Mouse (Mus musculus) MEL (cell line): ENCODE data around the gene Dap.

Experiments
- CTCF ChIP-seq, 3 experiments: IDR thresholded peaks in 2 of 3; conservative IDR thresholded peaks in 1 of 3; 2 replicates each; pipeline ENCODE4 v1.5.1; 2011 to 2012; ENCODE audit warnings: low read length in 3 of 3, low read depth in 2 of 3, mild to moderate bottlenecking in 2 of 3, improper control_type of control experiment in 1 of 3, inconsistent platforms in 1 of 3, mixed read lengths in 1 of 3, moderate library complexity in 1 of 3; ENCODE audit not compliant: control insufficient read depth in 1 of 3, insufficient read depth in 1 of 3, poor library complexity in 1 of 3, severe bottlenecking in 1 of 3
- EP300 ChIP-seq, 2 experiments: IDR thresholded peaks; 2 replicates each; pipeline ENCODE4 v1.6.1; 2011; ENCODE audit warnings: improper control_type of control experiment in 2 of 2, low read length in 2 of 2, low read depth in 1 of 2, mild to moderate bottlenecking in 1 of 2
- GABPA ChIP-seq: IDR thresholded peaks from 2 replicates; pipeline ENCODE4 v1.6.1; 2012; ENCODE audit warnings: low read depth, mild to moderate bottlenecking, inconsistent platforms, low read length, improper control_type of control experiment, moderate library complexity
- GATA1 ChIP-seq: IDR thresholded peaks from 2 replicates; pipeline ENCODE4 v1.6.1; 2011; ENCODE audit warnings: low read depth, low read length, improper control_type of control experiment
- HCFC1 ChIP-seq: IDR thresholded peaks from 2 replicates; pipeline ENCODE4 v1.6.1; 2012; ENCODE audit warnings: low read depth, mild to moderate bottlenecking, inconsistent platforms, low read length, improper control_type of control experiment, moderate library complexity
- JUND ChIP-seq: IDR thresholded peaks from 2 replicates; pipeline ENCODE4 v1.6.1; 2011; ENCODE audit warnings: low read depth, mild to moderate bottlenecking, improper control_type of control experiment, low read length
- MAFK ChIP-seq: IDR thresholded peaks from 2 replicates; pipeline ENCODE4 v1.6.1; 2011; ENCODE audit warnings: low read depth, mild to moderate bottlenecking, low read length, improper control_type of control experiment, borderline replicate concordance
- MYC ChIP-seq: IDR thresholded peaks from 2 replicates; pipeline ENCODE4 v1.6.1; 2011; ENCODE audit warnings: low read depth, mild to moderate bottlenecking, low read length, improper control_type of control experiment, moderate library complexity
- POLR2A ChIP-seq, 2 experiments: IDR thresholded peaks; 2 replicates each; pipeline ENCODE4 v1.6.1; 2011 to 2012; ENCODE audit warnings: low read length in 2 of 2, mild to moderate bottlenecking in 2 of 2, control low read depth in 1 of 2, improper control_type of control experiment in 1 of 2, low read depth in 1 of 2, moderate library complexity in 1 of 2; ENCODE audit not compliant: control insufficient read depth in 1 of 2, insufficient read depth in 1 of 2, poor library complexity in 1 of 2
- SIN3A ChIP-seq: IDR thresholded peaks from 2 replicates; pipeline ENCODE4 v1.6.1; 2012; ENCODE audit warnings: low read length, improper control_type of control experiment, inconsistent platforms
- SMC3 ChIP-seq: IDR thresholded peaks from 2 replicates; pipeline ENCODE4 v1.6.1; 2011; ENCODE audit warnings: low read depth, low read length, improper control_type of control experiment
- ZC3H11A ChIP-seq: IDR thresholded peaks from 2 replicates; pipeline ENCODE4 v1.6.1; 2012; ENCODE audit warnings: low read depth, mild to moderate bottlenecking, inconsistent platforms, low read length, improper control_type of control experiment
- ZKSCAN1 ChIP-seq: IDR thresholded peaks from 2 replicates; pipeline ENCODE4 v1.6.1; 2012; ENCODE audit warnings: low read depth, mild to moderate bottlenecking, inconsistent platforms, low read length, improper control_type of control experiment, moderate library complexity

DNA sequence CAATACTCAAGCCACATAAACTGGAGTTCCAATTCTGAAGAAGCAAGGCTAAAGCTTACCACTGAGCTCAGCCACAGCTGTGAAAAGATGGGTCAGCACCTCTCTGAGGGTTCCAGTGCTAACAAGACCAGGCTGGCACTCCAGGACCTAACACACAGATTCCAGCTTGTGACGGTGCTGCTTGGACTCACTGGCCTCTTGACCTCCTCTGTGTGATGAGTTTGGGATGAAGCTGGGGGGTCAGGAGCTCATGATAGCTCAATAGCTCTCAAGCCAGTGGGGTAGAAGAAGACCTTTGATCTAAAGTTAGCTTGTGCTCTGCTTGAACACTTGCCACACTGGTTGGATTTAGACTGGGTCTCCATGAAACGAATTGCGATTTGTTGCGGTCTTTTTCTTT is 82.6 kb downstream of the Dap start:
- no peak for TF ChIP-seq ZKSCAN1
- no peak for TF ChIP-seq MAFK
- TF ChIP-seq CTCF (IDR thresholded peaks at IDR 0.05 in 2 of 3, conservative IDR thresholded peaks at IDR 0.05 in 1 of 3; ENCODE audit: control insufficient read depth in 1 of 3, insufficient read depth in 1 of 3, low read depth in 2 of 3, low read length in 3 of 3, poor library complexity in 1 of 3, severe bottlenecking in 1 of 3): no peak
- TF ChIP-seq HCFC1: no peak
- no peak for TF ChIP-seq SIN3A
- TF ChIP-seq GATA1: no peak
- TF ChIP-seq MYC: no peak
- TF ChIP-seq SMC3: no peak
- no peak for TF ChIP-seq POLR2A (IDR thresholded peaks at IDR 0.05; ENCODE audit: control insufficient read depth in 1 of 2, insufficient read depth in 1 of 2, low read depth in 1 of 2, low read length in 2 of 2, poor library complexity in 1 of 2)
- TF ChIP-seq EP300 (IDR thresholded peaks at IDR 0.05; ENCODE audit: low read depth in 1 of 2, low read length in 2 of 2): no peak
- TF ChIP-seq JUND: no peak
- TF ChIP-seq GABPA: no peak
- no peak for TF ChIP-seq ZC3H11A
